Mouse (Mus musculus) MN1 (cell line): ENCODE measurements around the gene Grin1.
A peak's percentile ranks its signal among the peaks of the same experiment; 100 is the strongest.

ENCODE experiments used
- DNase-seq: peaks from one replicate; pipeline ENCODE4 v3.0.0-alpha.2; 2016; ENCODE audit warnings: low spot score

The Grin1 gene

DNA sequence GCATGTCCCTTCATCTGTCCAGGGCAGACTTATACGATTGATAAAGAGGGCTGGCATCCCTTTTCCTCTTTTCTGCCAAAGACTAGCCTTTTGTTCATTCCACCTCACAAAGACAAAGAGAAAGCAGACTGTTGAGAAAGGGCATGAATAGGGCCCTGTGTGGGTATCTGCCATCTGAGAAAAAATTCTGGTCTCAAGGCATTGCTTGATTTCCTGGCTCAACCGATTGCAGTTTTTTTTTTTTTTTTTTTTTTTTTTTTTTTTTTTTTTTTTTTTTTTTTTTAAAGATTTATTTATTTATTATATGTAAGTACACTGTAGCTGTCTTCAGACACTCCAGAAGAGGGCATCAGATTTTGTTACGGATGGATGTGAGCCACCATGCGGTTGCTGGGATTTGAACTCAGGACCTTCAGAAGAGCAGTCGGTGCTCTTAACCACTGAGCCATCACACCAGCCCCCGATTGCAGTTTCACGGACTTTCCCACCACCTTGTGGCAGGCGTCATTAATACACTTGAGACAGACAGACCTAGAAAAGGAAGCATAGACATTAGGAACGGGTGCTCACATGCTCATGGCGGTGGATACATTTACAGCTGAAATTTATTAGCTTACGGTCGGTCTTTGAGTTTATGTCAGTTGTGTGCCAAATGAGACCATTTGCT is 62.4 kb downstream of the Grin1 start:
- DNase-seq = peak; percentile 80

DNA sequence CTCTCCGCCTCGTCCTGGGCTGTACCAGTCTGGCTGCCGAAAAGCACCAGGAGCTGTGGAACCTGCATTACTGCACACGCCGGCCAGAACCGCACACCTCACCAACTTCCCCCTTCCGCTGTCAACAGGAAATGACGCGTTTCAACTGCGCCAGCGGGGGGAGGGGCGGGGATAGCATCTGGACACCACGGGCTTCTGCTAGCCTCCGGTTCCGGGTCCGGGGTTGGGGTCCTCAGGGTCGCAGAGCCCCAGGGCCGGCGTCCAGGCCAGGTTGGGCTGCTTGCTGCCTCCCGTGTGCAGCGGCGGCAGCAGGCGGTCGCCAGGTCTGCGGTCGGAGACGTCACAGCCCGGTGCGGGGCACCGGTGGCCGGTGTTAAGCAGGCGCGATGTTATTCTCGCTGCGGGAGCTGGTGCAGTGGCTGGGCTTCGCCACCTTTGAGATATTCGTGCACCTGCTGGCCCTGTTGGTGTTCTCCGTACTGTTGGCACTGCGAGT is 63.7 kb downstream of the Grin1 start, which contains the start of gene Tmem203:
Tmem203 (plus strand) TSS at position 156 of the 496 bp plus-strand sequence.
- peak; percentile 87 for DNase-seq

DNA sequence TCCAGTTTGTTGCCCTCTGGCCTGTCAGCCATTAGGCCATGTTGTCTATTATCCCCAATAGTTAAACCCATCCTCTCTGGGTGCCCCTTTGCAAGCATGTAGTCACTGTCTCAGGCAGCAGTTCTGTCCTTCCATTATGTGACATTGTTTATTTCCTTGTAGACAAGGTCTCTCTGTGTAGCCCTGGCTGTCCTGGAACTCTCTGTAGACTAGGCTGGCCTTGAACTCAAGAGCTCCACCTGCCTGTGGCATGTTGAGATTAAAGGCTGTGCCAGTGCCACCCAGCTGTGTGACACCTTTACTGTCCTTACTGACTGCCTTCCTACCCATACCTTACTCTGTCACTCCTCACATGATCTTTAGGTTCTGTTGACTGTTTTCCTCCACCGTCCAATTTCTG is 66.7 kb downstream of the Grin1 start:
- DNase-seq = no peak

DNA sequence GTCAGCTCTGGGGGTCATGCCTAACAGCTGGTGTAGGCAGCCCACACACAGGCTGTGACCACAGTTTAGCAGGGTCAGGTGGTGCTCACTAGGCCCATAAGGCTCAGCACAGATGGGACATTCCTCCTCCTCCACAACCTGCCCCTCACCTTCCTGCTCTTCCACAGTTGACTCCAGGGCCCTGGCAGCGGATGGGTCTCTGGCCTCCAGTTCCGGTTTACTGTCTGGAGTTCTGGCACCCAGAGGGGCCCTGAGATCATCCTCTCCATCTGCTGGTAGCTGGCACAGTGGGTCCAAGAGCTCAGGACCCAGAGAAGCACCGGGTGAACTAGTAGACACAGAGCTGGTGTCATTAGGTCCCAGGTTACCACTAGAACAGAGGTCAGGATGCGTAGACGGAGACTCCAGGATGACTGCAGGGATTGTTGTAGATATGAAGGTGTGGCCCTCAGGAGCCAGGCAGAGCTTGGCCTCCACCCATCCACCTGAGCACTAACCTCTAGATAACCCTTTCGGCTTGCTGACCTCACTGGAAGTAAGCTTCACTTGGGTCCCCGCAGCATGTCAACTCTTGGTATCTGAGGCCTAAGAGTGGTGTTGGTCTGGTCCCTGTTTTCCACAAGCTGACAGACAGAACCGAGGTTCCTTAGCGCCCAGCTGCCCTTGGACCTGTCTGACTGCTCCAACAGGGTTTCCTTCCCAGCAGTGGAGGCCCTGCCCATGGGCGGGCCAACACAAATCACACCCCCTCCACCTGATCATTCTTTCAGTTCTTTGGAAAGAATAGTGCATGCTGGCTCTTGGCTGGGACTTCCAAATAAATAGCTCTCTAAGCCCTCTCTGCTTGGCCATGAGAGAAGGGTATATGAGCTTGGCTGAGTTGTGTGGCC is 72.6 kb downstream of the Grin1 start, which contains the start of gene AL732309.1:
AL732309.1 (minus strand) TSS at position 681 of the 890 bp plus-strand sequence.
- no peak for DNase-seq

DNA sequence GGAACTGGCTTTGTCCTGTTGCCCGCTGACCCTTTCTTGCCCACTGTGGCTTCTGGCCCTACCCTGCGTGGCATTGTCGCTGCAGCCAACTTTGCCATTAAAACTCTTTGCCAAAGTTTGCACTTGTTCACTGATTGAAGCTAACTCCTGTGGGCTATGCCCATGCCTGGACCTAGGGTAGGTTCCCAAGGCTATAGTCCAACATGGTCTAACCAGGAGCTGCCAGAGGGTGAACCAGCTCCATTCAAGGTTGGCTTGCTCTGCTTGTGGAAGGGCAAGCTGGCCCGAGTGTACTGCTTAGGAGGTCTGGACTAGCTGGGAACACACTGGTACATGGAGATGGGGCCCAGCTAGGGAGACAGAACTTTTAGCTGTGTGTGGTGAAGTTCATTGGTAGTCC is 74.8 kb downstream of the Grin1 start:
- DNase-seq = no peak

DNA sequence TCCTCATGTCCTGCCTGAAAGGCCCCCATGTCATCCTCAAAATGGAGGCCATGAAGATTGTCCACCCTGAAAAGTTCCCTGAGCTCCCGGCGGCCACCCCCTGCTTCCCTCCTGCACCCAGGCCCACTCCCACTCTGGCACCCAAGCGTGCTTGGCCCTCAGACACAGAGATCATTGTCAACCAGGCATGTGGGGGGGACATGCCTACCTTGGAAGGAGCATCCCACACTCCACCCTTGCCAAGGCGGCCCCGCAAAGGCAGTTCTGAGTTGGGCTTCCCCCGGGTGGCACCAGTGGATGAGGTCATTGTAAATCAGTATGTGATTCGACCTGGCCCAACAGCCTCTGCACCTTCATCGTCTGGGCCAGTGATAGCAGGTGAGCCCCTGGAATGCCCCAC is 75.6 kb downstream of the Grin1 start:
- DNase-seq = no peak

DNA sequence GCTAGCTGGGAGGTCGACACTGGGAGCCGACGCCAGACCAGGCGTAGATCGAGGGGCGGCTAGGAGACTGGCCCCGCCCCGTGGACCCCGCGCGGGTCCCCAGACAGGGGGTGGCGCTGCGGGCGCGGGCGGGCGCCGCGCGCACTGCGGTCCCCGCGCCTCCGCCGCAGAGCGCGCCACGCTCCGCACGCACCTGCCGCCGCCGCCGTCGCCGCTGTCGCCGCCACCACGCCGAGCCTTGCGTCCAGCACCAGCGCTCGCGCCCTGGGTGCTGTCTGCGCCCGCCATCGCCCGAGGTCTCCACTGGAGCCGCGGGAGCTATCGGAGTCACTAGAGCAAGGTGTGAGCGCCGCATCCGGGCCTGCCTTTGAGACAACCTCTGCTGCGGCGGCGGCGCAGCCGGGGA is 76.9 kb downstream of the Grin1 start, which contains the start of the genes Rnf208 and Cysrt1:
Rnf208 (plus strand) TSS at position 155 of the 406 bp plus-strand sequence.
Cysrt1 (minus strand) TSS at position 352 of the 406 bp plus-strand sequence.
- DNase-seq = peak; percentile 30

DNA sequence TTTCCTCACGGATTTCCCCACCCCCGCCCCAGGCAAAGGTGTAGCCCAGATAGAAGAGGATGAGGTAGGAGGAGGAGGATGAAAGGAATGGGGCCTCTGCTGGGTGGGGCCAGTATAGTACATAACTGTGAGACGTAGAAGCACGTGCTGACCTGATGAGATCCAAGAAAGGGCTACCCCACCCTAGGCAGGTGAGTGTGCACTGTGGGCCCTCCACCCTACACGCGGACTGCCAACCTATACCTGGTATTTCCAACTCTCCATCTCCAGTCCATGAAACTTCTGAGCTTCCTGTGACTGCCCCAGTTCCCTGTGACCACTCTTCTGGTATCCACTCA is 77.6 kb downstream of the Grin1 start:
- no peak for DNase-seq
